Mouse (Mus musculus): ENCODE data around the gene Atp11c. TPM values are rescaled to one million over a fixed set of nuclear protein-coding genes. Genes with fewer than 3 reads are reported as not detected.

Atp11c gene
- polyA plus RNA-seq, 1 experiment = 6.8 TPM

GRCm38 (mm10) chrX:60329735-60330134 is 262.8 kb downstream of the Atp11c start:
- WGBS = 84% methylated on average over 3 of the region's 3 CpGs
- DNase-seq = no peak
- Histone ChIP-seq H3K4me1 (ENCODE audit: control insufficient read depth, insufficient read depth, low read length) (no peaks in the 10 kb centered on the region), H3K4me3 (replicated peaks; ENCODE audit: extremely low read depth, low read depth, low read length) (no peak overlapping the region)
- TF ChIP-seq CTCF (IDR thresholded peaks at IDR 0.05; ENCODE audit: insufficient read depth, low read length) = no peak
- no peak for TF ChIP-seq POLR2A (IDR thresholded peaks at IDR 0.05; ENCODE audit: borderline replicate concordance, extremely low read depth, low read depth, low read length)

GRCm38 (mm10) chrX:60321321-60321720 is 271.2 kb downstream of the Atp11c start:
- no peak for DNase-seq
- no peak overlapping the region for H3K4me3 ChIP-seq (replicated peaks; ENCODE audit: extremely low read depth, low read depth, low read length)
- WGBS = 73% methylated on average over 4 of the region's 4 CpGs
- H3K4me1 ChIP-seq (ENCODE audit: control insufficient read depth, insufficient read depth, low read length) = no peaks in the 10 kb centered on the region
- TF ChIP-seq CTCF (IDR thresholded peaks at IDR 0.05; ENCODE audit: insufficient read depth, low read length) (no peak), POLR2A (IDR thresholded peaks at IDR 0.05; ENCODE audit: borderline replicate concordance, extremely low read depth, low read depth, low read length) (no peak)

GRCm38 (mm10) chrX:60317661-60318060 is 274.8 kb downstream of the Atp11c start:
- TF ChIP-seq CTCF (IDR thresholded peaks at IDR 0.05; ENCODE audit: insufficient read depth, low read length) = no peak
- no peak for TF ChIP-seq POLR2A (IDR thresholded peaks at IDR 0.05; ENCODE audit: borderline replicate concordance, extremely low read depth, low read depth, low read length)

GRCm38 (mm10) chrX:60292335-60292734 is 300.2 kb downstream of the Atp11c start:
- TF ChIP-seq POLR2A (IDR thresholded peaks at IDR 0.05; ENCODE audit: borderline replicate concordance, extremely low read depth, low read depth, low read length) (no peak), CTCF (IDR thresholded peaks at IDR 0.05; ENCODE audit: insufficient read depth, low read length) (no peak)
- DNase-seq = no peak
- 77% methylated on average over 2 of the region's 2 CpGs for WGBS
- H3K4me3 ChIP-seq (replicated peaks; ENCODE audit: extremely low read depth, low read depth, low read length) = no peak overlapping the region
- no peaks in the 10 kb centered on the region for H3K4me1 ChIP-seq (ENCODE audit: control insufficient read depth, insufficient read depth, low read length)

More at GRCm38 (mm10) chrX:60317661-60318060, 274.8 kb downstream of the Atp11c start:
- 81% methylated on average over 3 of the region's 3 CpGs for WGBS
- no peaks in the 10 kb centered on the region for H3K4me1 ChIP-seq (ENCODE audit: control insufficient read depth, insufficient read depth, low read length)
- no peak for DNase-seq
- H3K4me3 ChIP-seq (replicated peaks; ENCODE audit: extremely low read depth, low read depth, low read length) = no peak overlapping the region

- Histone ChIP-seq H3K4me1 (ENCODE audit: control insufficient read depth, insufficient read depth, low read length) (no peaks in the 10 kb centered on the region), H3K4me3 (replicated peaks; ENCODE audit: extremely low read depth, low read depth, low read length) (no peak overlapping the region)
- no peak for DNase-seq
- no peak for TF ChIP-seq CTCF (IDR thresholded peaks at IDR 0.05; ENCODE audit: insufficient read depth, low read length)
Observed at GRCm38 (mm10) chrX:60255346-60255745, 337.2 kb downstream of the Atp11c start.

- WGBS = 35% methylated on average over 1 of the region's 1 CpGs
Observed at GRCm38 (mm10) chrX:60187726-60188125, 404.8 kb downstream of the Atp11c start.

GRCm38 (mm10) chrX:60182611-60183010 is 409.9 kb downstream of the Atp11c start:
- no peak for DNase-seq
- Histone ChIP-seq H3K4me1 (ENCODE audit: control insufficient read depth, insufficient read depth, low read length) (no peaks in the 10 kb centered on the region), H3K4me3 (replicated peaks; ENCODE audit: extremely low read depth, low read depth, low read length) (no peak overlapping the region)
- WGBS = 56% methylated on average over 3 of the region's 3 CpGs
- TF ChIP-seq CTCF (IDR thresholded peaks at IDR 0.05; ENCODE audit: insufficient read depth, low read length) (no peak), POLR2A (IDR thresholded peaks at IDR 0.05; ENCODE audit: borderline replicate concordance, extremely low read depth, low read depth, low read length) (no peak)

More at GRCm38 (mm10) chrX:60187726-60188125, 404.8 kb downstream of the Atp11c start:
- Histone ChIP-seq H3K4me1 (ENCODE audit: control insufficient read depth, insufficient read depth, low read length) (no peaks in the 10 kb centered on the region), H3K4me3 (replicated peaks; ENCODE audit: extremely low read depth, low read depth, low read length) (no peak overlapping the region)
- no peak for DNase-seq
- no peak for TF ChIP-seq POLR2A (IDR thresholded peaks at IDR 0.05; ENCODE audit: borderline replicate concordance, extremely low read depth, low read depth, low read length)
- no peak for TF ChIP-seq CTCF (IDR thresholded peaks at IDR 0.05; ENCODE audit: insufficient read depth, low read length)

GRCm38 (mm10) chrX:60178744-60179458 is 413.6 kb downstream of the Atp11c start, which contains the start of gene Mcf2:
Gene Mcf2 (minus strand): TSS chrX:60179089.
- Histone ChIP-seq H3K4me3 (replicated peaks; ENCODE audit: extremely low read depth, low read depth, low read length) (no peak within 1 kb of the TSS), H3K4me1 (ENCODE audit: control insufficient read depth, insufficient read depth, low read length) (no peaks in the 10 kb centered on the region)
- 23% methylated on average over 28 of the region's 28 CpGs for whole genome bisulfite sequencing
- peak; percentile 1 for DNase-seq
- TF ChIP-seq CTCF (IDR thresholded peaks at IDR 0.05; ENCODE audit: insufficient read depth, low read length) (no peak), POLR2A (IDR thresholded peaks at IDR 0.05; ENCODE audit: borderline replicate concordance, extremely low read depth, low read depth, low read length) (no peak)

GRCm38 (mm10) chrX:60178025-60178743 is 414.3 kb downstream of the Atp11c start:
- TF ChIP-seq CTCF (IDR thresholded peaks at IDR 0.05; ENCODE audit: insufficient read depth, low read length) = no peak
- no peak for TF ChIP-seq POLR2A (IDR thresholded peaks at IDR 0.05; ENCODE audit: borderline replicate concordance, extremely low read depth, low read depth, low read length)
- no peaks in the 10 kb centered on the region for H3K4me1 ChIP-seq (ENCODE audit: control insufficient read depth, insufficient read depth, low read length)
- no peak for DNase-seq
- H3K4me3 ChIP-seq (replicated peaks; ENCODE audit: extremely low read depth, low read depth, low read length) = no peak overlapping the region
- 18% methylated on average over 19 of the region's 19 CpGs for WGBS

Other genes with a start within 250 kb of the Atp11c start
- gene Gm7073, start 53.4 kb downstream of the Atp11c start, polyA plus RNA-seq (2012; rRNA removed) = not detected in 2 replicates

All from lung, adult 2 months (tissue).